Mouse (Mus musculus) ES-E14 (cell line): Measurements from ENCODE around the gene Tspyl4.
"Not testable (repeated sequence)": the region's sequence is repeated elsewhere in the genome, so short reads cannot be mapped to it uniquely, and the experiment has no call there.

Experiments used
- HCFC1 ChIP-seq: IDR thresholded peaks from 2 replicates; pipeline ENCODE4 v1.6.1; 2012; ENCODE audit warnings: low read length, inconsistent platforms, borderline replicate concordance; ENCODE audit not compliant: insufficient read depth
- ZNF384 ChIP-seq: IDR thresholded peaks from 2 replicates; pipeline ENCODE4 v1.6.1; 2012; ENCODE audit warnings: low read depth, low read length, inconsistent platforms

- not testable (repeated sequence) for TF ChIP-seq HCFC1
- peak; percentile 69; the same call in 1 of the 2 replicates for TF ChIP-seq ZNF384
These were observed 44.4 kb upstream of the Tspyl4 start for GRCm38 (mm10) chr10:34252833-34253232.
